Mouse (Mus musculus) forebrain, postnatal 0 days (tissue): ENCODE data around the gene Rbms2. TPM values are rescaled to one million over a fixed set of nuclear protein-coding genes. Genes with fewer than 3 reads are reported as not detected.

Source experiments
- ATAC-seq: fragments of 200-750 bp; cut with Nextera tagmentation; 2 replicates; pipeline ENCODE4 v1.8.0; 2017; ENCODE audit warnings: mild to moderate bottlenecking, moderate library complexity
- DNase-seq: peaks from one replicate; pipeline ENCODE4 v3.0.0-alpha.2; 2015
- H3K27ac ChIP-seq: fragments of 300-500 bp; sonication (generic); 2 replicates; pipeline ENCODE4 v1.5.1; 2014; ENCODE audit warnings: low read depth, mild to moderate bottlenecking, antibody characterized with exemption, low read length, moderate library complexity, mixed read lengths
- H3K27me3 ChIP-seq: fragments of 300-500 bp; sonication (generic); 2 replicates; pipeline ENCODE4 v1.6.1; 2014; ENCODE audit warnings: mild to moderate bottlenecking, low read length, mixed read lengths; ENCODE audit not compliant: insufficient read depth
- H3K36me3 ChIP-seq: fragments of 300-500 bp; sonication (generic); 2 replicates; pipeline ENCODE4 v1.6.1; 2014; ENCODE audit warnings: mild to moderate bottlenecking, moderate library complexity; ENCODE audit not compliant: insufficient read depth
- H3K4me1 ChIP-seq: fragments of 300-500 bp; sonication (generic); 2 replicates; pipeline ENCODE4 v1.6.1; 2014; ENCODE audit warnings: antibody characterized with exemption; ENCODE audit not compliant: insufficient read depth
- H3K4me2 ChIP-seq: fragments of 300-500 bp; sonication (generic); 2 replicates; pipeline ENCODE4 v1.6.1; 2014; ENCODE audit warnings: low read depth, mild to moderate bottlenecking, moderate library complexity
- H3K4me3 ChIP-seq: fragments of 300-500 bp; sonication (generic); 2 replicates; pipeline ENCODE4 v1.5.1; 2014; ENCODE audit warnings: low read depth, low read length, mixed read lengths
- H3K9ac ChIP-seq: fragments of 300-500 bp; sonication (generic); 2 replicates; pipeline ENCODE4 v1.6.1; 2014; ENCODE audit warnings: mild to moderate bottlenecking
- H3K9me3 ChIP-seq: fragments of 300-500 bp; sonication (generic); 2 replicates; pipeline ENCODE4 v1.6.1; 2016; ENCODE audit warnings: low read length
- CTCF ChIP-seq: sonication (generic); IDR thresholded peaks from 2 replicates; pipeline ENCODE4 v1.5.1; 2016; ENCODE audit warnings: antibody characterized with exemption, control low read depth, low read depth
- WGBS: fragments of 180-500 bp; shearing (Covaris S2); extraction: QIAGEN DNeasy Blood & Tissue Kit; methylation state at CpG from one replicate; pipeline ENCODE4 v1.1.7; 2014; 5-methylcytosine and 5-hydroxymethylcytosine counted together
- microRNA counts: library from miRNA; unstranded; fragments of <30 nt; microRNA quantifications from one replicate; lab custom pipeline; 2015
- microRNA-seq, 2 experiments: library from miRNA; unstranded; fragments of <30 nt; microRNA quantifications; one replicate each; pipeline ENCODE4; 2016
- polyA plus RNA-seq: library from polyadenylated mRNA; unstranded; fragments of >200 nt; fragmentation: Nextera tagmentation; extraction: Ambion mirVana; gene quantifications from 2 replicates; pipeline ENCODE4 v1.2.1, GENCODE M21; 2015
- total RNA-seq: library from RNA; depleted of rRNA; stranded (reverse); fragments of >200 nt; gene quantifications from 2 replicates; pipeline ENCODE4 v1.2.3, GENCODE M21; 2014; rRNA removed

Gene Rbms2
- total and polyA plus RNA-seq, 2 experiments from 2014 or later, result 5.6 to 9.9 TPM

DNA sequence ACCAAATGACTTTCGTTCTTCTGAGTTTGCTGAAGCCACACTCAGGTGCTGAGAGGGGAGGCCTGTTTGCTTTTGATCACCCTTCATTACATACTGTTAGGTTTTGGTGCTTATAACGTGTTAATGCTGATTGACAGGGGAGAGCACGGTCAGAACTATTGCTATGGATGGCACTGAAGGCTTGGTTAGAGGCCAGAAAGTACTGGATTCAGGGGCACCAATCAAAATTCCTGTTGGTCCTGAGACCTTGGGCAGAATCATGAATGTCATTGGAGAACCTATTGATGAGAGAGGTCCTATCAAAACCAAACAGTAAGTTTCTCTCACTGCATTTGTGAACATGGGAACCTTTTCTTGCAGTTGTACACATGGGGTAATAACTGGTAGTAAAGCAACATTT, 95.9 kb downstream of the Rbms2 start:
- 3% methylated on average over 3 of the region's 3 CpGs for WGBS
- ATAC-seq (no peak), DNase-seq (no peak)
- no peak for TF ChIP-seq CTCF
- Histone ChIP-seq H3K27ac (peak overlapping the region; percentile 91), H3K9me3 (no peaks in the 10 kb centered on the region), H3K4me3 (peak overlapping the region; percentile 99), H3K36me3 (peaks cover 45% of the 10 kb centered on the region), H3K27me3 (no peaks in the 10 kb centered on the region), H3K4me2 (peak overlapping the region; percentile 59), H3K4me1 (peaks cover 11% of the 10 kb centered on the region; the same call in 1 of the 2 replicates), H3K9ac (peak overlapping the region; percentile 96)

DNA sequence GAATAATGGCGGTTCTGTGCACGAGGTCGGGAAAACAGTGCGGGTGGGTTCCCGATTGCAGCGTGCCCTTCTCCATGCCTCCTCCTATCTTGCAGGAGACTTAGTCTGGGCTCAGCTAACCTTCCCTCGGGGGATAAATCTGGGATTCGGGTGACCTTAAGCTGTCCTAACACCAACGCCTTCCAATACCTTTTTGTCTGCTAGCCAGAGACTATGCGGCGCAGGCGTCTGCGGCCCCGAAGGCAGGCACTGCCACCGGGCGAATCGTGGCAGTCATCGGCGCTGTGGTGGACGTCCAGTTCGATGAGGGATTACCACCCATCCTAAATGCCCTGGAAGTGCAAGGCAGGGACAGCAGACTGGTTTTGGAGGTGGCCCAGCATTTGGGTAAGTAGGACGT, 96.4 kb downstream of the Rbms2 start:
- peaks cover 11% of the 10 kb centered on the region; the same call in 1 of the 2 replicates for H3K4me1 ChIP-seq
- no peaks in the 10 kb centered on the region for H3K9me3 ChIP-seq
- peaks cover 40% of the 10 kb centered on the region for H3K36me3 ChIP-seq
- peak overlapping the region; percentile 96 for H3K9ac ChIP-seq
- TF ChIP-seq CTCF, result no peak
- ATAC-seq (peak; percentile 17; the same call in 1 of the 2 replicates), DNase-seq (no peak)
- WGBS, result under 1% methylated on average over 22 of the region's 22 CpGs
- H3K27me3 ChIP-seq, result no peaks in the 10 kb centered on the region
- H3K4me3 ChIP-seq, result peak overlapping the region; percentile 99
- H3K27ac ChIP-seq, result peak overlapping the region; percentile 91
- H3K4me2 ChIP-seq, result peak overlapping the region; percentile 59

DNA sequence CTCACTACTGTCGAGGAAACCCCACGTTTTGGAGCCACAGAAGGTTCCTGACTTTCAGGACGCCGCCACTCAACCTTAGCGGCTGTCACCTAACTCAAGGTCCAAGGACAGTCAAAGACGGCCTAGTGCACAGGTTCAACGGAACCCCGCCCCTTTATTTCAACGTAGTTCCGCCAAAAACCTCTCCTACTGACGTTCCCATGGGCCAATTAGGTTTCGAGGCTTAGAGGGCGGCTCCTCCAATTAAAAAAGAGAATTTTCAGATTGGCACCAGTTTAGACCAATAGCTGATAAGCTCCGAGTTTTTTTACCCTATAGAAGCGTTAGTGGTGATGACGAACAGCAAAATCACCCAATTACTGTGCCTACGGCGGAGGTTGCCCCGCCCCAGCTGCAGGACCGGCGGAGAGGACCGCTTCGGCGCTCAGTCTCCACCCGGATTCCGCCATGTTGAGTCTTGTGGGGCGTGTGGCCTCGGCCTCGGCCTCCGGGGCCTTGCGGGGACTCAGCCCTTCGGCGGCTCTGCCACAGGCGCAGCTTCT, 97.1 kb downstream of the Rbms2 start, which contains the start of gene Atp5b:
Atp5b (plus strand) TSS at position 394 of the 542 bp plus-strand sequence.
- DNase-seq (peak; percentile 100), ATAC-seq (peak; percentile 99)
- Histone ChIP-seq H3K4me1 (peaks cover 11% of the 10 kb centered on the region; the same call in 1 of the 2 replicates), H3K27me3 (no peaks in the 10 kb centered on the region), H3K36me3 (peaks cover 35% of the 10 kb centered on the region), H3K9me3 (no peaks in the 10 kb centered on the region), H3K4me3 (peak within 1 kb of the TSS; percentile 99), H3K4me2 (peak within 1 kb of the TSS; percentile 64), H3K27ac (peak within 1 kb of the TSS; percentile 91), H3K9ac (peak within 1 kb of the TSS; percentile 96)
- under 1% methylated on average over 34 of the region's 34 CpGs for WGBS
- TF ChIP-seq CTCF, result no peak

DNA sequence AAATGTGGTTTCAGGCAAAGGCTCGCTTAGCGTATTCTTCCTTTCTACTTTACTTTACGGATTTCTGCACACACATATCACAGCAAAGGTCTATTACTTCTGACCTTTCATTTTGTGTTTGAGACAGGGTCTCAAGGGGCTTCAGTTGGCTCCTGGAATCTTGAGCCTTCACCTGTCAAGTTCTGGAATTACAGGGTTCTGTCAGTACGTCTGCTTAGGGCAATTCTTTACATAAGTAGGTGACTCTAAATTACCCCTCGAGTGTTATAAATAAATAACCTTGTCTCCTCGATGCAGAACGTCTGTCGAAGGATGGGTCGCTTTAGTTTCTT, 97.7 kb downstream of the Rbms2 start:
- ATAC-seq (no peak), DNase-seq (no peak)
- Histone ChIP-seq H3K4me1 (peaks cover 11% of the 10 kb centered on the region; the same call in 1 of the 2 replicates), H3K27me3 (no peaks in the 10 kb centered on the region), H3K9me3 (no peaks in the 10 kb centered on the region), H3K4me3 (peak overlapping the region; percentile 99), H3K4me2 (peak overlapping the region; percentile 64), H3K27ac (peak overlapping the region; percentile 84), H3K9ac (peak overlapping the region; percentile 67), H3K36me3 (peaks cover 35% of the 10 kb centered on the region)
- WGBS, result 16% methylated on average over 9 of the region's 9 CpGs
- no peak for TF ChIP-seq CTCF

DNA sequence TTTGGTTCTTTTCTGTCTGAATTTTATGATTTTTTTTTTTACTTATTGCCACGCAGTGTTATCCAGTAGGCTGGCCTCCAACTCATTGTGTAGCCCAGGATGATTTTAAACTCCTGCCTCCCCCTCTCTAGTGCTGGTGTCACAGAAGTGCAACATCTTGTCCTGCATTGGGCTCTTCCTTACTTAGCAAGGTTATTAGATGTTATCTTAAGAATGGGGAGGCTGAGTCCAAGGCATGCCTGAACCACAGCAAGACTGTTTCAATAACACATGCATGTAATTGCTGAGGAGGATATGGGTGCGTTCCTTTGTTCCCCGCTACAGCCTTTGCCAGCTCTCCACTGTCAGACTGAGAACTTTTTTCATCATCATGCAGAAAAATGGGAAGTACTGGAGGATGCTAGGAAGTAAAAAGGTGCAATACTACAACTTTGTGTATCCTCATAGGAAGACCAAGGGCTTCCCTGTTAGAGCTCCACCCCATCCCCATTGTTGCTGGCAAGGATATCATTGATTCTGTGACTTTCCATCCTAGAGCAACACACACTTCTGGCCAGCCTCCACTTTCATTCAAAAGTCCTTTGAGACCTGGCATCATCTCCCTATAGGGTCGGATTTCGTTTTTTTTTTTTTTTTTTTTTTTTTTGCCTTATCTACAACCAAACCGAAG, 98.2 kb downstream of the Rbms2 start:
- no peak for ATAC-seq

More for the DNA sequence above, 98.2 kb downstream of the Rbms2 start:
- 53% methylated on average over 6 of the region's 6 CpGs for WGBS
- Histone ChIP-seq H3K36me3 (peaks cover 31% of the 10 kb centered on the region), H3K27ac (peak overlapping the region; percentile 84; the same call in 1 of the 2 replicates), H3K9me3 (no peaks in the 10 kb centered on the region), H3K4me3 (peak overlapping the region; percentile 99), H3K9ac (peak overlapping the region; percentile 67), H3K4me1 (peaks cover 11% of the 10 kb centered on the region; the same call in 1 of the 2 replicates), H3K4me2 (peak overlapping the region; percentile 64), H3K27me3 (no peaks in the 10 kb centered on the region)
- TF ChIP-seq CTCF, result no peak
- no peak for DNase-seq

MicroRNAs within 50 kb of the gene (microRNA counts, 519-probe panel; counts per million panel counts)
- microRNA mmu-miR-677 (lab: Ali Mortazavi, UCI), result not detected

Small RNA genes within 50 kb of the gene (microRNA-seq; reads per million reads assigned to microRNA genes)
- 12.4 to 15.1 reads per million in 2 experiments for gene Mir677

Other genes starting within 250 kb of the Rbms2 start
- gene Hsd17b6, start 172.7 kb downstream of the Rbms2 start, total RNA-seq, result not detected in 2 replicates
- gene Hsd17b6, start 172.7 kb downstream of the Rbms2 start, polyA plus RNA-seq, result not detected in 2 replicates
- 22.9 and 33.2 TPM in 2 replicates for gene Prim1, start 165.1 kb downstream of the Rbms2 start, total RNA-seq
- 35.5 and 37.3 TPM in 2 replicates for gene Prim1, start 165.1 kb downstream of the Rbms2 start, polyA plus RNA-seq
- 630 and 780 TPM in 2 replicates for gene Naca, start 144.7 kb downstream of the Rbms2 start, total RNA-seq
- 527 and 662 TPM in 2 replicates for gene Naca, start 144.7 kb downstream of the Rbms2 start, polyA plus RNA-seq
- gene Ptges3, start 121.3 kb downstream of the Rbms2 start, total RNA-seq, result 146 and 157 TPM in 2 replicates
- gene Ptges3, start 121.3 kb downstream of the Rbms2 start, polyA plus RNA-seq, result 439 and 454 TPM in 2 replicates
- 2,470 and 2,914 TPM in 2 replicates for gene Atp5b, start 97.0 kb downstream of the Rbms2 start, total RNA-seq
- 2,164 and 2,181 TPM in 2 replicates for gene Atp5b, start 97.0 kb downstream of the Rbms2 start, polyA plus RNA-seq
- gene Baz2a, start 88.7 kb downstream of the Rbms2 start, total RNA-seq, result 9.3 and 10.0 TPM in 2 replicates
- gene Baz2a, start 88.7 kb downstream of the Rbms2 start, polyA plus RNA-seq, result 3.8 and 7.0 TPM in 2 replicates
- gene Gls2, start 14.2 kb upstream of the Rbms2 start, total RNA-seq, result 1.00 and 2.1 TPM in 2 replicates
- 1.1 and 1.2 TPM in 2 replicates for gene Gls2, start 14.2 kb upstream of the Rbms2 start, polyA plus RNA-seq
- 20.7 and 20.8 TPM in 2 replicates for gene Spryd4, start 31.5 kb upstream of the Rbms2 start, total RNA-seq
- 19.6 and 22.7 TPM in 2 replicates for gene Spryd4, start 31.5 kb upstream of the Rbms2 start, polyA plus RNA-seq
- 0.05 TPM in 1 of 2 replicates, not detected in the other for gene Mip, start 45.5 kb upstream of the Rbms2 start, total RNA-seq
- not detected in 2 replicates for gene Mip, start 45.5 kb upstream of the Rbms2 start, polyA plus RNA-seq
- 9.3 and 11.7 TPM in 2 replicates for gene Timeless, start 51.8 kb upstream of the Rbms2 start, total RNA-seq
- gene Timeless, start 51.8 kb upstream of the Rbms2 start, polyA plus RNA-seq, result 7.7 and 9.9 TPM in 2 replicates
- not detected in 2 replicates for gene Apon, start 73.8 kb upstream of the Rbms2 start, total RNA-seq
- not detected in 2 replicates for gene Apon, start 73.8 kb upstream of the Rbms2 start, polyA plus RNA-seq
- gene Apof, start 88.4 kb upstream of the Rbms2 start, total RNA-seq, result 0.38 and 0.54 TPM in 2 replicates
- 0.12 and 0.26 TPM in 2 replicates for gene Apof, start 88.4 kb upstream of the Rbms2 start, polyA plus RNA-seq
- gene Stat2, start 90.3 kb upstream of the Rbms2 start, total RNA-seq, result 7.2 and 8.1 TPM in 2 replicates
- 6.8 and 10.3 TPM in 2 replicates for gene Stat2, start 90.3 kb upstream of the Rbms2 start, polyA plus RNA-seq
- gene Il23a, start 118.5 kb upstream of the Rbms2 start, total RNA-seq, result 0.31 TPM in 1 of 2 replicates, not detected in the other
- not detected in 2 replicates for gene Il23a, start 118.5 kb upstream of the Rbms2 start, polyA plus RNA-seq
- gene Pan2, start 123.0 kb upstream of the Rbms2 start, total RNA-seq, result 14.9 and 20.0 TPM in 2 replicates
- 9.6 and 11.9 TPM in 2 replicates for gene Pan2, start 123.0 kb upstream of the Rbms2 start, polyA plus RNA-seq
- gene Cnpy2, start 142.2 kb upstream of the Rbms2 start, total RNA-seq, result 50.1 and 57.5 TPM in 2 replicates
- 179 and 205 TPM in 2 replicates for gene Cnpy2, start 142.2 kb upstream of the Rbms2 start, polyA plus RNA-seq
- gene Cs, start 157.4 kb upstream of the Rbms2 start, total RNA-seq, result 205 and 250 TPM in 2 replicates
- gene Cs, start 157.4 kb upstream of the Rbms2 start, polyA plus RNA-seq, result 203 and 255 TPM in 2 replicates
- 34.0 and 41.6 TPM in 2 replicates for gene Coq10a, start 188.7 kb upstream of the Rbms2 start, total RNA-seq
- gene Coq10a, start 188.7 kb upstream of the Rbms2 start, polyA plus RNA-seq, result 48.2 and 50.0 TPM in 2 replicates
- gene Ankrd52, start 196.8 kb upstream of the Rbms2 start, total RNA-seq, result 22.3 and 32.6 TPM in 2 replicates
- 4.7 and 7.7 TPM in 2 replicates for gene Ankrd52, start 196.8 kb upstream of the Rbms2 start, polyA plus RNA-seq
- gene Slc39a5, start 220.9 kb upstream of the Rbms2 start, total RNA-seq, result 0.24 and 0.69 TPM in 2 replicates
- 0.10 and 0.42 TPM in 2 replicates for gene Slc39a5, start 220.9 kb upstream of the Rbms2 start, polyA plus RNA-seq
- gene Nabp2, start 231.2 kb upstream of the Rbms2 start, total RNA-seq, result 82.2 and 90.1 TPM in 2 replicates
- gene Nabp2, start 231.2 kb upstream of the Rbms2 start, polyA plus RNA-seq, result 158 and 159 TPM in 2 replicates
- 118 and 129 TPM in 2 replicates for gene Rnf41, start 231.4 kb upstream of the Rbms2 start, total RNA-seq
- gene Rnf41, start 231.4 kb upstream of the Rbms2 start, polyA plus RNA-seq, result 95.9 and 108 TPM in 2 replicates